12 mouse cellular contexts compared by ENCODE assay signal in the genomic region with DNA sequence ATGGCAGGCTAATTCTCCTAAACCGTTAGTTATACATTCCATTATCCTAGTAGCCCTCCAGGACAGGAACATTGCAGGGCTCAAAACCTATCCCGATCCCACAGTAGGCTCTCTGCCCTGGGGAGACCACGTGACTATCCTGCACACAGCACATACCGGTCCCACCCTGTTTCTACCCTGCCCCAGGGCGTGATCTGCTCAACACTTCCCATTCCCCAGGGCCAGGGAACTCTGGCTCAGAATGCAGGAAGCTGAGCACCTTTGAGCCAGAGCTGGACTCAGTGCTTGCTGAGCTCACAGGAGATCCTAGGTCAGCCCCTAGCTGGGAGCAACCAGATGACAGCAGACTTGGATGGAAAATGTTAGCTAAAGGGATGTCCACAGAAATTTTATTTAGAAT. TPM values are rescaled to one million over a fixed set of nuclear protein-coding genes. Genes with fewer than 3 reads are reported as not detected.
DNase-seq lines count a peak whose midpoint lies in the region; ATAC-seq and TF ChIP-seq lines count a peak whose summit lies in the region.
"Had no signal": no experiment of that assay in that cellular context is flagged by ENCODE, and none has a peak within 500 bp of the region (broad histone marks: within the 10 kb centered on the region; RNA-seq: fewer than 3 reads in every experiment).

No protein-coding gene starts in this region.

- no peak for TF ChIP-seq POLR2A in ES-Bruce4 (IDR thresholded peaks at IDR 0.05; ENCODE audit: insufficient read depth, low read length)

- peak; percentile 6 for DNase-seq in kidney, adult 9 months
- no peak for DNase-seq in kidney, adult 8-10 months
- peak; percentile 64 for DNase-seq in adipocyte (ENCODE audit: low spot score)
- no peak for DNase-seq in frontal cortex, postnatal 14 days (ENCODE audit: low spot score in 2 of 2)

- TF ChIP-seq CTCF in ES-Bruce4 (IDR thresholded peaks at IDR 0.05; ENCODE audit: low read depth, low read length), result no peak

- no peak overlapping the region for H3K9ac ChIP-seq in ES-Bruce4 (ENCODE audit: low read depth, poor library complexity, severe bottlenecking)
- H3K9ac ChIP-seq in intestine, embryonic 15.5 days, result no peak overlapping the region
- H3K9ac ChIP-seq in hindbrain, embryonic 16.5 days (ENCODE audit: low read depth, low read length), result no peak overlapping the region
- H3K9ac ChIP-seq: hindbrain, embryonic 15.5 days; lung, embryonic 15.5 days had no signal

- no peak overlapping the region for H3K4me2 ChIP-seq in intestine, embryonic 15.5 days (replicated peaks)
- no peak overlapping the region for H3K4me2 ChIP-seq in hindbrain, embryonic 16.5 days (ENCODE audit: low read length)
- H3K4me2 ChIP-seq: hindbrain, embryonic 15.5 days; lung, embryonic 15.5 days had no signal

- H3K36me3 ChIP-seq in ES-Bruce4 (ENCODE audit: control insufficient read depth, insufficient read depth, low read length, poor library complexity, severe bottlenecking), result no peaks in the 10 kb centered on the region
- H3K36me3 ChIP-seq in intestine, embryonic 15.5 days, result no peaks in the 10 kb centered on the region
- H3K36me3 ChIP-seq in hindbrain, embryonic 16.5 days (ENCODE audit: control insufficient read depth, insufficient read depth, low read length), result no peaks in the 10 kb centered on the region
- H3K36me3 ChIP-seq: hindbrain, embryonic 15.5 days; lung, embryonic 15.5 days had no signal

- ATAC-seq in intestine, embryonic 15.5 days, result peak; percentile 13
- no peak for ATAC-seq in inflammation-experienced regulatory T-cells, adult 6 months
- no peak for ATAC-seq in hindbrain, embryonic 16.5 days

- H3K27me3 ChIP-seq in ES-Bruce4 (ENCODE audit: control insufficient read depth, insufficient read depth, low read length, poor library complexity, severe bottlenecking), result no peaks in the 10 kb centered on the region
- H3K27me3 ChIP-seq in intestine, embryonic 15.5 days (replicated peaks), result no peaks in the 10 kb centered on the region
- no peaks in the 10 kb centered on the region for H3K27me3 ChIP-seq in hindbrain, embryonic 16.5 days (replicated peaks; ENCODE audit: control insufficient read depth, insufficient read depth, low read length)
- H3K27me3 ChIP-seq: hindbrain, embryonic 15.5 days; lung, embryonic 15.5 days had no signal

- H3K4me1 ChIP-seq in ES-Bruce4 (ENCODE audit: control insufficient read depth, insufficient read depth, low read length), result peaks cover 5% of the 10 kb centered on the region
- peaks cover 9% of the 10 kb centered on the region for H3K4me1 ChIP-seq in intestine, embryonic 15.5 days (replicated peaks)
- H3K4me1 ChIP-seq in hindbrain, embryonic 16.5 days (ENCODE audit: control insufficient read depth, insufficient read depth, low read depth, low read length), result peaks cover 5% of the 10 kb centered on the region
- H3K4me1 ChIP-seq: hindbrain, embryonic 15.5 days had no signal

- peak; percentile 94 for TF ChIP-seq EP300 in ES-Bruce4 (IDR thresholded peaks at IDR 0.05; ENCODE audit: insufficient read depth, low read depth, low read length)

- no peak overlapping the region for H3K4me3 ChIP-seq in ES-Bruce4 (ENCODE audit: low read depth, low read length)
- H3K4me3 ChIP-seq in intestine, embryonic 15.5 days (replicated peaks), result no peak overlapping the region
- no peak overlapping the region for H3K4me3 ChIP-seq in hindbrain, embryonic 16.5 days (ENCODE audit: low read length)
- H3K4me3 ChIP-seq: hindbrain, embryonic 15.5 days; lung, embryonic 15.5 days had no signal

- WGBS in intestine, embryonic 15.5 days, result 47% methylated on average over 5 of the region's 5 CpGs
- 53% methylated on average over 5 of the region's 5 CpGs for WGBS in hindbrain, embryonic 16.5 days

- H3K9me3 ChIP-seq in ES-Bruce4 (replicated peaks; ENCODE audit: control insufficient read depth, insufficient read depth, low read length, poor library complexity, severe bottlenecking), result no peaks in the 10 kb centered on the region
- no peaks in the 10 kb centered on the region for H3K9me3 ChIP-seq in intestine, embryonic 15.5 days
- no peaks in the 10 kb centered on the region for H3K9me3 ChIP-seq in hindbrain, embryonic 16.5 days (ENCODE audit: control insufficient read depth, low read length)
- H3K9me3 ChIP-seq: hindbrain, embryonic 15.5 days; lung, embryonic 15.5 days had no signal

- H3K27ac ChIP-seq in ES-Bruce4 (ENCODE audit: insufficient read depth, low read length), result peak overlapping the region; percentile 65
- H3K27ac ChIP-seq in intestine, embryonic 15.5 days, result 0 out of 2 replicates have a peak overlapping the region, but pooled peaks have one; percentile 17
- no peak overlapping the region for H3K27ac ChIP-seq in hindbrain, embryonic 16.5 days (ENCODE audit: low read depth, low read length)
- H3K27ac ChIP-seq: hindbrain, embryonic 15.5 days; lung, embryonic 15.5 days had no signal

RNA-seq across cellular contexts. Expression of a gene that starts 10.2 kb away (rescaled TPM):
- polyA plus RNA-seq in ES-Bruce4 (2011; ENCODE audit: insufficient read depth, insufficient read length, low read depth, missing spikeins), result not detected in 2 replicates
- polyA plus RNA-seq in intestine, embryonic 15.5 days (2015; fragmentation: Nextera tagmentation; extraction: Ambion mirVana), result 0.11 TPM in 1 of 2 replicates, not detected in the other
- under 1 TPM in 1 of 3 experiments, not detected in 2; 0.23 TPM for polyA plus RNA-seq in inflammation-experienced regulatory T-cells, adult 6 months (2017; shearing (Covaris generic))
- 0.10 and 0.22 TPM in 2 replicates for polyA plus RNA-seq in hindbrain, embryonic 16.5 days (2015; fragmentation: Nextera tagmentation; extraction: Ambion mirVana)
- polyA plus RNA-seq: embryonic facial prominence, embryonic 11.5 days; lung, embryonic 15.5 days; neural tube, embryonic 11.5 days had no signal

RNA-seq across cellular contexts. Expression of a gene that starts 27.5 kb away (rescaled TPM):
- 24.4 and 27.1 TPM in 2 replicates for polyA plus RNA-seq in ES-Bruce4 (2011; ENCODE audit: insufficient read depth, insufficient read length, low read depth, missing spikeins)
- 11.5 and 11.8 TPM in 2 replicates for polyA plus RNA-seq in intestine, embryonic 15.5 days (2015; fragmentation: Nextera tagmentation; extraction: Ambion mirVana)
- polyA plus RNA-seq in inflammation-experienced regulatory T-cells, adult 6 months (2017; shearing (Covaris generic)), result 10 to 100 TPM; 16.8 to 34.9 (median 34.9) TPM
- polyA plus RNA-seq in hindbrain, embryonic 16.5 days (2015; fragmentation: Nextera tagmentation; extraction: Ambion mirVana), result 12.1 and 13.1 TPM in 2 replicates

Comparison
In these comparisons a context has a peak if more than half of its experiments do, and no peak if none do; other contexts are left out.
1. DNase-seq: peak in kidney, adult 9 months (single experiment) and adipocyte (single experiment); none in kidney, adult 8-10 months (0 of 2) and frontal cortex, postnatal 14 days (0 of 2).